Mouse (Mus musculus): Measurements from ENCODE around the gene Vmn1r177. TPM values are rescaled to one million over a fixed set of nuclear protein-coding genes. Genes with fewer than 3 reads are reported as not detected.
"Not testable (repeated sequence)": the region's sequence is repeated elsewhere in the genome, so short reads cannot be mapped to it uniquely, and the experiment has no call there.

Vmn1r177 gene
- not detected in 2 replicates for polyA plus RNA-seq (2016; fragmentation: Nextera tagmentation; extraction: Ambion mirVana)

DNA sequence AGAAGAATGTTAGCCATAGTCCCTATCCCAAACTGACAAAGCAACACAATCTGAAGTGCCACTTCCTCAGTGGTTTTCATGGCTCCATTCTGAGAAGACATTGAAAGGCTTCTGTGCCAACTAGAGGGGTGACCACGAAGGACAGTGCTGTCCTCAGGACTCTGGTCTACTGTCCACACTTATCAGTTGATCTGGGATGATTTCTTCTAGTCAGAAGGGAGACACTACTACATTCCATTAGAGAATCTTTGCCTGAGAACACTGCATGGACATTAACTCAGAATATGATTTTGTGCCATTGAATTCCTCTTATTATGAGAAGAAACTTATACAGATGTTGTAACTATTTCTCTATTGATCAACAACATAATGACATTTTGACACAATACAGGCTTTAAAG lies at the start of gene Vmn1r177:
Gene Vmn1r177 (minus strand): TSS at position 101 of the 400 bp plus-strand sequence.
- not testable (repeated sequence) for H3K27ac ChIP-seq; H3K9me3 ChIP-seq; H3K4me1 ChIP-seq; ATAC-seq (ENCODE audit: low FRiP score); H3K27me3 ChIP-seq; H3K4me3 ChIP-seq (replicated peaks); H3K36me3 ChIP-seq (replicated peaks); H3K4me2 ChIP-seq; H3K9ac ChIP-seq
- 13% methylated on average over 1 of the region's 1 CpGs for WGBS

GRCm38 (mm10) chr7:23891709-23892108 lies 25.5 kb upstream of the Vmn1r177 start, which contains the start of gene Vmn1r178:
Vmn1r178 (plus strand) TSS chr7:23892009.
- ATAC-seq (ENCODE audit: low FRiP score): no peak
- peaks cover 30% of the 10 kb centered on the region for H3K9me3 ChIP-seq
- 77% methylated on average over 1 of the region's 1 CpGs for WGBS
- no peaks in the 10 kb centered on the region for H3K36me3 ChIP-seq (replicated peaks)
- no peak within 1 kb of the TSS for H3K9ac ChIP-seq
- H3K27me3 ChIP-seq: no peaks in the 10 kb centered on the region
- H3K4me1 ChIP-seq: no peaks in the 10 kb centered on the region
- H3K4me3 ChIP-seq (replicated peaks): no peak within 1 kb of the TSS
- no peak within 1 kb of the TSS for H3K4me2 ChIP-seq
- no peak within 1 kb of the TSS for H3K27ac ChIP-seq

DNA sequence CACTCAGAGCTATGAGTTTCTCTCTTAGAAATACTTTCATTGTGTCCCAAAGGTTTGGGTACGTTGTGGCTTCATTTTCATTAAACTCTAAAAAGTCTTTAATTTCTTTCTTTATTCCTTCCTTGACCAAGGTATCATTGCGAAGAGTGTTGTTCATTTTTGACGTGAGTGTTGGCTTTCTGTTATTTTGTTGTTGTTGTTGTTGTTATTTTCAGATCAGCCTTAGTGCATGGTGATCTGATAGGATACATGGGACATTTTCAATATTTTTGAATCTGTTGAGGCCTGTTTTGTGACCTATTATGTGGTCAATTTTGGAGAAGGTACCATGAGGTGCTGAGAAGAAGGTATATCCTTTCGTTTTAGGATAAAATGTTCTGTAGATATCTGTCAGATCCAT lies 10.7 kb upstream of the Vmn1r177 start:
- H3K36me3 ChIP-seq (replicated peaks); H3K9me3 ChIP-seq; H3K9ac ChIP-seq; H3K27ac ChIP-seq; H3K4me1 ChIP-seq; H3K4me3 ChIP-seq (replicated peaks); ATAC-seq (ENCODE audit: low FRiP score); H3K4me2 ChIP-seq; H3K27me3 ChIP-seq: not testable (repeated sequence)
- 71% methylated on average over 4 of the region's 4 CpGs for WGBS

DNA sequence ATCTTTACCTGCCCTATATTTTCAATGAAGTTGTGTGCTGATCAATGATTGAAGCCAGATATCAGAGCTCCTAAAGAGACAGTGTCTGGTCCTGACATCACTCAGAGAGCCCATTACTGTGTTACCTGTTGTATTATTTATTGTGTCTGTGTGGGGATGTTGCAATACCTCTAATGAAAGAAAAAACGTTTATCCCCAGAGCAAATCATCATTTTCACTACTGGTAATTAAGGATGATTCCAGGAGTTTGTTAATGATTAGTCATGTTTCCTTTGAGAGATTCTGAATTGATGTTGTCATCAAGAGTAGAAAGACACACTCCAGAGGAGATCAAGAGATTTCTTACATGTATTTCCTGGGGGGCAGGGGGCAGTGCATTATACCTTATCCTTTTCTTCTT lies 29.0 kb downstream of the Vmn1r177 start, which contains the start of gene Vmn1r176:
Gene Vmn1r176 (minus strand): TSS at position 101 of the 400 bp plus-strand sequence.
- H3K4me1 ChIP-seq; H3K27ac ChIP-seq; ATAC-seq (ENCODE audit: low FRiP score); H3K4me3 ChIP-seq (replicated peaks); H3K27me3 ChIP-seq; H3K36me3 ChIP-seq (replicated peaks); H3K9ac ChIP-seq; H3K9me3 ChIP-seq; H3K4me2 ChIP-seq: not testable (repeated sequence)
- WGBS: no CpG with 5 or more reads among the region's 1 CpGs

Other genes starting within 250 kb of the Vmn1r177 start
- gene Vmn1r171, start 235.7 kb downstream of the Vmn1r177 start, polyA plus RNA-seq (2016; fragmentation: Nextera tagmentation; extraction: Ambion mirVana): not detected in 2 replicates
- not detected in 2 replicates for gene Vmn1r172, start 208.1 kb downstream of the Vmn1r177 start, polyA plus RNA-seq (2016; fragmentation: Nextera tagmentation; extraction: Ambion mirVana)
- not detected in 2 replicates for gene Vmn1r173, start 165.7 kb downstream of the Vmn1r177 start, polyA plus RNA-seq (2016; fragmentation: Nextera tagmentation; extraction: Ambion mirVana)
- gene Vmn1r174, start 114.2 kb downstream of the Vmn1r177 start, polyA plus RNA-seq (2016; fragmentation: Nextera tagmentation; extraction: Ambion mirVana): not detected in 2 replicates
- not detected in 2 replicates for gene Vmn1r175, start 55.8 kb downstream of the Vmn1r177 start, polyA plus RNA-seq (2016; fragmentation: Nextera tagmentation; extraction: Ambion mirVana)
- not detected in 2 replicates for gene Vmn1r176, start 29.1 kb downstream of the Vmn1r177 start, polyA plus RNA-seq (2016; fragmentation: Nextera tagmentation; extraction: Ambion mirVana)
- gene Vmn1r178, start 25.6 kb upstream of the Vmn1r177 start, polyA plus RNA-seq (2016; fragmentation: Nextera tagmentation; extraction: Ambion mirVana): not detected in 2 replicates
- not detected in 2 replicates for gene Vmn1r179, start 60.5 kb upstream of the Vmn1r177 start, polyA plus RNA-seq (2016; fragmentation: Nextera tagmentation; extraction: Ambion mirVana)
- not detected in 2 replicates for gene Vmn1r180, start 84.2 kb upstream of the Vmn1r177 start, polyA plus RNA-seq (2016; fragmentation: Nextera tagmentation; extraction: Ambion mirVana)
- not detected in 2 replicates for gene Vmn1r181, start 108.2 kb upstream of the Vmn1r177 start, polyA plus RNA-seq (2016; fragmentation: Nextera tagmentation; extraction: Ambion mirVana)
- not detected in 2 replicates for gene V1rd19, start 135.2 kb upstream of the Vmn1r177 start, polyA plus RNA-seq (2016; fragmentation: Nextera tagmentation; extraction: Ambion mirVana)
- gene Vmn1r183, start 186.8 kb upstream of the Vmn1r177 start, polyA plus RNA-seq (2016; fragmentation: Nextera tagmentation; extraction: Ambion mirVana): not detected in 2 replicates
- 31.9 and 32.7 TPM in 2 replicates for gene Zfp180, start 215.5 kb upstream of the Vmn1r177 start, polyA plus RNA-seq (2016; fragmentation: Nextera tagmentation; extraction: Ambion mirVana)
- gene Zfp112, start 245.9 kb upstream of the Vmn1r177 start, polyA plus RNA-seq (2016; fragmentation: Nextera tagmentation; extraction: Ambion mirVana): 7.3 and 7.7 TPM in 2 replicates

All from forebrain, embryonic 12.5 days (tissue).